Mouse (Mus musculus): ENCODE measurements around the gene Mob1b.

DNA sequence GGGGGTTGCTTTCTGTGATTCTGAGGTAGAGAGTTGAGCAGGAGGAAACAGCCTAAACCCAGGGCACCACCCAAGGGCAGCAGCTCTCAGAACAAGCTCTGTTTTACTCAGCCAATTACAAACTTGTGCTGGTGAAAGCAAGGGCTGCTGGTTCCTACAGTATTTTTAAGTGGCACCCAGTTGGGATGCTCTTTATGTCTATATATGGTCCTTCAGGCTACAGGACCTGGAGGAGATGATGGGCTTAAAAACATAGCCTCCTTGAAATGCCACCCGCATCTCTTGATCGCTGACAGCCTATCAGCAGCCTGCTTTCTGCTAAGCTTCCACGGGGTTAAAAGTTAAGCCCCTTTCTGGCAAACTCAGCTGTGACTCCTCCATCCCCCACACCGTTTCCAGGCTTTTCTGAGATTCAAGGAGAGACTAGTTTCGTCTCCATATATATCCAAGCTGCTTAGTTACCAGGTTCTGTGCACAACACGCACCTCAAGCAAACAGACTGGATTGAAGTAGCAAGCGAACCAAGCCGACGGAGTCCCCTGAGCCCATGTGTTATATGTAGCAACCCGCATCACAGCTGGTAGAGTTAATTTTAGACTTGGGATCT lies 8.9 kb upstream of the Mob1b start:
- no peak for TF ChIP-seq CTCF (IDR thresholded peaks at IDR 0.05)
- TF ChIP-seq EP300 (IDR thresholded peaks at IDR 0.05): no peak

All from lung, postnatal 0 days (tissue).